Mouse (Mus musculus) large intestine, adult 2 months (tissue): ENCODE measurements at regions not wholly inside any gene's neighbourhood (a gene's known extent, or its start where the extent isn't known, plus 50 kb on each side); places are given as distances from the start of the nearest gene placed in this dataset.

Experiments
- DNase-seq: peaks from one replicate; pipeline ENCODE4 v3.0.0-alpha.2; 2012; ENCODE audit warnings: low read depth, low spot score
- WGBS: fragments of 180-500 bp; shearing (Covaris S2); methylation state at CpG from one replicate; pipeline ENCODE4 v1.1.7; 2018; 5-methylcytosine and 5-hydroxymethylcytosine counted together

- no peak for DNase-seq
- WGBS = 86% methylated on average over 8 of the region's 8 CpGs
Observed at GRCm38 (mm10) chr14:67626181-67626580, 1617.2 kb upstream of the Gulo start.

- DNase-seq = no peak
- WGBS = 77% methylated on average over 4 of the region's 4 CpGs
Observed at GRCm38 (mm10) chr14:67623841-67624480, 1615.0 kb upstream of the Gulo start.

GRCm38 (mm10) chr14:67622911-67623310, 1613.9 kb upstream of the Gulo start:
- 80% methylated on average over 6 of the region's 6 CpGs for WGBS
- no peak for DNase-seq

GRCm38 (mm10) chr14:67621486-67621885, 1612.5 kb upstream of the Gulo start:
- DNase-seq = no peak
- 32% methylated on average over 2 of the region's 2 CpGs for WGBS

GRCm38 (mm10) chr14:67620854-67621476, 1612.0 kb upstream of the Gulo start:
- 4% methylated on average over 4 of the region's 4 CpGs for WGBS
- DNase-seq = peak; percentile 25

GRCm38 (mm10) chr14:67619571-67619970, 1610.6 kb upstream of the Gulo start:
- DNase-seq = no peak
- 60% methylated on average over 4 of the region's 4 CpGs for WGBS

- WGBS = 67% methylated on average over 11 of the region's 11 CpGs
- no peak for DNase-seq
Observed at GRCm38 (mm10) chr14:67614369-67614768, 1605.4 kb upstream of the Gulo start.

GRCm38 (mm10) chr14:67613691-67614090, 1604.7 kb upstream of the Gulo start:
- WGBS = 53% methylated on average over 13 of the region's 13 CpGs
- no peak for DNase-seq

- WGBS = 27% methylated on average over 14 of the region's 14 CpGs
- DNase-seq = no peak
Observed at GRCm38 (mm10) chr14:67613221-67613620, 1604.2 kb upstream of the Gulo start.

- DNase-seq = no peak
- 48% methylated on average over 4 of the region's 4 CpGs for WGBS
Observed at GRCm38 (mm10) chr14:67612471-67612870, 1603.5 kb upstream of the Gulo start.

- DNase-seq = no peak
- WGBS = 18% methylated on average over 20 of the region's 20 CpGs
Observed at GRCm38 (mm10) chr14:67608262-67608661, 1599.3 kb upstream of the Gulo start.

- 41% methylated on average over 4 of the region's 4 CpGs for WGBS
- DNase-seq = no peak
Observed at GRCm38 (mm10) chr14:67602960-67603359, 1594.0 kb upstream of the Gulo start.

- 12% methylated on average over 4 of the region's 4 CpGs for WGBS
- DNase-seq = no peak
Observed at GRCm38 (mm10) chr14:67599734-67600133, 1590.7 kb upstream of the Gulo start.

GRCm38 (mm10) chr14:67588627-67589026, 1579.6 kb upstream of the Gulo start:
- 86% methylated on average over 11 of the region's 11 CpGs for WGBS
- DNase-seq = no peak

- DNase-seq = no peak
- 64% methylated on average over 14 of the region's 14 CpGs for WGBS
Observed at GRCm38 (mm10) chr14:67584456-67585048, 1575.5 kb upstream of the Gulo start.

- DNase-seq = no peak
- WGBS = 66% methylated on average over 8 of the region's 8 CpGs
Observed at GRCm38 (mm10) chr14:67582201-67582782, 1573.3 kb upstream of the Gulo start.

- DNase-seq = no peak
- 66% methylated on average over 7 of the region's 7 CpGs for WGBS
Observed at GRCm38 (mm10) chr14:67574346-67574949, 1565.4 kb upstream of the Gulo start.

- no peak for DNase-seq
- WGBS = 80% methylated on average over 12 of the region's 12 CpGs
Observed at GRCm38 (mm10) chr14:67573451-67573995, 1564.5 kb upstream of the Gulo start.

- WGBS = 51% methylated on average over 17 of the region's 17 CpGs
Observed at GRCm38 (mm10) chr14:67569744-67570322, 1560.8 kb upstream of the Gulo start.

More at GRCm38 (mm10) chr14:67569744-67570322, 1560.8 kb upstream of the Gulo start:
- DNase-seq = no peak
